Mouse (Mus musculus) forebrain, embryonic 10.5 days (tissue): ENCODE data around the gene Isg20. TPM values are rescaled to one million over a fixed set of nuclear protein-coding genes. Genes with fewer than 3 reads are reported as not detected.

Experiments
- DNase-seq: peaks from one replicate; pipeline ENCODE4 v3.0.0-alpha.2; 2017; ENCODE audit warnings: low spot score; ENCODE audit errors: extremely low spot score
- H3K27ac ChIP-seq: fragments of 300-500 bp; sonication (generic); 2 replicates; pipeline ENCODE4 v1.5.1; 2016; ENCODE audit warnings: mild to moderate bottlenecking
- H3K27me3 ChIP-seq: fragments of 300-500 bp; sonication (generic); 2 replicates; pipeline ENCODE4 v1.6.1; 2016; ENCODE audit warnings: mild to moderate bottlenecking; ENCODE audit not compliant: poor library complexity, severe bottlenecking
- H3K36me3 ChIP-seq: fragments of 300-500 bp; sonication (generic); replicated peaks from 2 replicates; pipeline ENCODE4 v1.6.1; 2016; ENCODE audit warnings: mild to moderate bottlenecking, moderate library complexity
- H3K4me1 ChIP-seq: fragments of 300-500 bp; sonication (generic); 2 replicates; pipeline ENCODE4 v1.6.1; 2016
- H3K4me3 ChIP-seq: fragments of 300-500 bp; sonication (generic); 2 replicates; pipeline ENCODE4 v1.5.1; 2016; ENCODE audit warnings: mild to moderate bottlenecking, moderate library complexity
- H3K9me3 ChIP-seq: fragments of 300-500 bp; sonication (generic); 2 replicates; pipeline ENCODE4 v1.6.1; 2016; ENCODE audit warnings: mild to moderate bottlenecking, moderate library complexity
- WGBS: fragments of 180-500 bp; shearing (Covaris S2); methylation state at CpG from one replicate; pipeline ENCODE4 v1.1.7; 2016; 5-methylcytosine and 5-hydroxymethylcytosine counted together
- microRNA-seq: library from miRNA; unstranded; fragments of <30 nt; microRNA quantifications from one replicate; pipeline ENCODE4, GENCODE M21; 2017
- polyA plus RNA-seq: library from polyadenylated mRNA; unstranded; fragments of >200 nt; fragmentation: Nextera tagmentation; extraction: Ambion mirVana; gene quantifications from 2 replicates; pipeline ENCODE4 v1.2.1, GENCODE M21; 2016

Isg20 gene
- polyA plus RNA-seq, 1 experiment from 2014 or later = 0.40 TPM

- Histone ChIP-seq H3K36me3 (no peaks in the 10 kb centered on the region), H3K4me1 (no peaks in the 10 kb centered on the region), H3K27ac (no peak overlapping the region), H3K27me3 (no peaks in the 10 kb centered on the region), H3K9me3 (no peaks in the 10 kb centered on the region), H3K4me3 (no peak overlapping the region)
- WGBS = 58% methylated on average over 19 of the region's 19 CpGs
- no peak for DNase-seq
These were observed 25.9 kb downstream of the Isg20 start for GRCm38 (mm10) chr7:78938957-78939602.

GRCm38 (mm10) chr7:78940971-78941370 lies 27.7 kb downstream of the Isg20 start:
- Histone ChIP-seq H3K27ac (no peak overlapping the region), H3K27me3 (no peaks in the 10 kb centered on the region), H3K36me3 (no peaks in the 10 kb centered on the region), H3K9me3 (no peaks in the 10 kb centered on the region), H3K4me3 (no peak overlapping the region), H3K4me1 (no peaks in the 10 kb centered on the region)
- 88% methylated on average over 3 of the region's 3 CpGs for WGBS
- DNase-seq = no peak

GRCm38 (mm10) chr7:78942544-78942943 lies 29.3 kb downstream of the Isg20 start:
- 95% methylated on average over 2 of the region's 2 CpGs for WGBS
- Histone ChIP-seq H3K4me3 (no peak overlapping the region), H3K27me3 (no peaks in the 10 kb centered on the region), H3K9me3 (no peaks in the 10 kb centered on the region), H3K4me1 (no peaks in the 10 kb centered on the region), H3K27ac (no peak overlapping the region), H3K36me3 (no peaks in the 10 kb centered on the region)
- no peak for DNase-seq

- no peak for DNase-seq
- H3K9me3 ChIP-seq = no peaks in the 10 kb centered on the region
- WGBS = 36% methylated on average over 11 of the region's 11 CpGs
- H3K4me3 ChIP-seq = no peak overlapping the region
- no peak overlapping the region for H3K27ac ChIP-seq
- H3K4me1 ChIP-seq = peaks cover 22% of the 10 kb centered on the region
- H3K36me3 ChIP-seq = no peaks in the 10 kb centered on the region
- H3K27me3 ChIP-seq = no peaks in the 10 kb centered on the region
These were observed 40.8 kb downstream of the Isg20 start for GRCm38 (mm10) chr7:78953886-78954572.

GRCm38 (mm10) chr7:78954619-78955018 lies 41.4 kb downstream of the Isg20 start:
- Histone ChIP-seq H3K27me3 (no peaks in the 10 kb centered on the region), H3K4me1 (peaks cover 22% of the 10 kb centered on the region), H3K9me3 (no peaks in the 10 kb centered on the region), H3K27ac (no peak overlapping the region), H3K4me3 (no peak overlapping the region), H3K36me3 (no peaks in the 10 kb centered on the region)
- 84% methylated on average over 6 of the region's 6 CpGs for WGBS
- DNase-seq = no peak

GRCm38 (mm10) chr7:78955086-78955485 lies 41.9 kb downstream of the Isg20 start:
- DNase-seq = no peak
- no peaks in the 10 kb centered on the region for H3K9me3 ChIP-seq
- no peaks in the 10 kb centered on the region for H3K36me3 ChIP-seq
- no peak overlapping the region for H3K4me3 ChIP-seq
- 91% methylated on average over 6 of the region's 6 CpGs for WGBS
- H3K27me3 ChIP-seq = no peaks in the 10 kb centered on the region
- peaks cover 22% of the 10 kb centered on the region for H3K4me1 ChIP-seq
- H3K27ac ChIP-seq = no peak overlapping the region

- Histone ChIP-seq H3K36me3 (no peaks in the 10 kb centered on the region), H3K9me3 (no peaks in the 10 kb centered on the region), H3K27ac (no peak overlapping the region), H3K27me3 (no peaks in the 10 kb centered on the region), H3K4me3 (no peak overlapping the region), H3K4me1 (peaks cover 17% of the 10 kb centered on the region)
- 81% methylated on average over 6 of the region's 6 CpGs for WGBS
- DNase-seq = no peak
These were observed 45.4 kb downstream of the Isg20 start for GRCm38 (mm10) chr7:78958499-78959073.

GRCm38 (mm10) chr7:78963891-78964290 lies 50.7 kb downstream of the Isg20 start:
- no peak for DNase-seq
- H3K36me3 ChIP-seq = no peaks in the 10 kb centered on the region
- no peaks in the 10 kb centered on the region for H3K27me3 ChIP-seq
- WGBS = 94% methylated on average over 3 of the region's 3 CpGs
- H3K4me3 ChIP-seq = no peak overlapping the region
- no peaks in the 10 kb centered on the region for H3K9me3 ChIP-seq
- no peak overlapping the region for H3K27ac ChIP-seq
- peaks cover under 1% of the 10 kb centered on the region; the same call in 1 of the 2 replicates for H3K4me1 ChIP-seq

Small RNAs within 50 kb of the gene (microRNA-seq; reads per million reads assigned to microRNA genes)
- gene Mir7-2 = 90.7 reads per million, percentile 47 among the genes with 10 or more reads in this experiment

Other genes starting within 250 kb of the Isg20 start
- gene Ntrk3, start 175.4 kb upstream of the Isg20 start, polyA plus RNA-seq = 2.3 and 3.8 TPM in 2 replicates
- 87.0 and 90.5 TPM in 2 replicates for gene Mrps11, start 130.3 kb upstream of the Isg20 start, polyA plus RNA-seq
- 85.9 and 86.2 TPM in 2 replicates for gene Mrpl46, start 129.9 kb upstream of the Isg20 start, polyA plus RNA-seq
- gene Det1, start 66.2 kb upstream of the Isg20 start, polyA plus RNA-seq = 23.4 and 24.2 TPM in 2 replicates
- gene Aen, start 17.6 kb upstream of the Isg20 start, polyA plus RNA-seq = 80.2 and 81.1 TPM in 2 replicates
- 0.04 and 0.26 TPM in 2 replicates for gene Acan, start 140.1 kb downstream of the Isg20 start, polyA plus RNA-seq
- 2.1 and 3.6 TPM in 2 replicates for gene Hapln3, start 217.6 kb downstream of the Isg20 start, polyA plus RNA-seq
- 82.4 and 86.6 TPM in 2 replicates for gene Mfge8, start 235.6 kb downstream of the Isg20 start, polyA plus RNA-seq